Mouse (Mus musculus) G1E (cell line): ENCODE measurements around the gene Capzb. TPM values are rescaled to one million over a fixed set of nuclear protein-coding genes. Genes with fewer than 3 reads are reported as not detected.

Source experiments
- ATAC-seq: 2 replicates; pipeline ENCODE4 v1.8.0; 2016; ENCODE audit warnings: mild to moderate bottlenecking; ENCODE audit not compliant: insufficient number of reproducible peaks, poor library complexity, low FRiP score, severe bottlenecking; ENCODE audit errors: extremely low read depth
- DNase-seq: peaks from one replicate; pipeline ENCODE4 v3.0.0; 2012; ENCODE audit warnings: low spot score
- H3K27me3 ChIP-seq: 2 replicates; pipeline ENCODE4 v1.6.1; 2012; ENCODE audit warnings: mild to moderate bottlenecking, low read length, inconsistent platforms; ENCODE audit not compliant: insufficient read depth
- H3K36me3 ChIP-seq: replicated peaks from 2 replicates; pipeline ENCODE3; 2012; ENCODE audit warnings: mild to moderate bottlenecking, inconsistent platforms
- H3K4me1 ChIP-seq: 2 replicates; pipeline ENCODE4 v1.6.1; 2012; ENCODE audit warnings: low read depth, low read length, inconsistent platforms, mixed read lengths; ENCODE audit not compliant: insufficient read depth
- H3K4me3 ChIP-seq: 2 replicates; pipeline ENCODE4 v1.5.1; 2012; ENCODE audit warnings: low read depth, mild to moderate bottlenecking, inconsistent platforms, low read length, moderate library complexity, mixed read lengths
- H3K9me3 ChIP-seq: replicated peaks from 2 replicates; pipeline ENCODE4 v1.6.1; 2012; ENCODE audit warnings: inconsistent platforms
- CTCF ChIP-seq: IDR thresholded peaks from 2 replicates; pipeline ENCODE4 v1.5.1; 2012; ENCODE audit warnings: low read depth, low read length, inconsistent platforms, mixed read lengths
- GATA1 ChIP-seq: IDR thresholded peaks from 2 replicates; pipeline ENCODE4 v1.6.1; 2012; ENCODE audit warnings: borderline replicate concordance, low read length, inconsistent platforms, mixed read lengths
- GATA2 ChIP-seq: IDR thresholded peaks from 2 replicates; pipeline ENCODE4 v1.6.1; 2012; ENCODE audit warnings: low read depth, low read length, inconsistent platforms, borderline replicate concordance
- POLR2AphosphoS5 ChIP-seq: IDR thresholded peaks from 2 replicates; pipeline ENCODE4 v1.6.1; 2012; ENCODE audit warnings: low read depth, low read length, inconsistent platforms; ENCODE audit not compliant: insufficient replicate concordance
- TAL1 ChIP-seq: conservative IDR thresholded peaks from 2 replicates; pipeline ENCODE4 v1.6.1; 2012; ENCODE audit warnings: low read depth, low read length, inconsistent platforms, mixed read lengths
- polyA plus RNA-seq: library from polyadenylated mRNA; stranded (reverse); fragments of >175 nt; gene quantifications from 2 replicates; pipeline ENCODE4 v1.2.3, GENCODE M21; 2012
- total RNA-seq, 2 experiments: library from RNA; stranded (forward) in 1 of 2; stranded (reverse) in 1 of 2; fragments of 200-1000 nt in 1 of 2; fragments of >200 nt in 1 of 2; fragmentation: Nextera tagmentation in 1 of 2; gene quantifications; 2 replicates each; pipeline ENCODE4 v1.2.3; 2014 to 2017

Gene Capzb
- total and polyA plus RNA-seq, 3 experiments = 91.8 to 310 (median 110) TPM

DNA sequence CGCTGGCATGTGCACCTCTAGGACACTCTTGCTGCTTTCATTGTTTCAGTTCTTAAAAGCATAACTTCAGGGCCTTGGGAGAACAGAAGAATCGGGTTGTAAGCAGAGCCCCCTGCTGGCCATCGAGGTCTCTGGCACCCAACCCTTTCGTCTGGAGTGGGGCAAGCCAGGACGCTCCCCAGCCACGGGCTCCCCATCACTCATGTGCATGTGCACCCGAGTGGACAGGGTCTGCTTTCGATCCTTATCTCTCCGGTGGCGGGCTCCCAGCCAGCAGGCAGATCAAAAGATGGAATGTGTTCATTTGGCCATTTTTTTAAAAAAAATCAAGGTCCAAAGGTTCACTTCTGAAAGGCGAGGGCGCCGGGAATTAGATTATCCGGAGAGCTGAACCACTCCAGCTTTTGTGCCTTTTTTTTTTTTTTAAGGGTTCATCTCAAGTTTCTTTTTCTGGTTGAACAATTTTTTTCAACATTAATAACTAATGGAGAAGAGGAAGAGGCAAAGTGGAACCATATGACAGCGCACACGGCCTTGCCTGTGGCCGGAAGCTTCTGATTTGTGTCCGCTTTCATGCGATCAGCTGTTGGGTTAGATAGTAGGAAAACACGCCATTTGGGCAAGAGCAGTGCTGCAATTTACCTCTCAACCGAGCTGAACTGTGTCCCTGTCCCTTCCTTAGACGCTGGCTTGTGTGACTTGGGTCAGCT is 59.5 kb downstream of the Capzb start:
- DNase-seq = peak; percentile 62
- Histone ChIP-seq H3K9me3 (no peaks in the 10 kb centered on the region), H3K4me3 (no peak overlapping the region), H3K27me3 (no peaks in the 10 kb centered on the region), H3K36me3 (peaks cover 99% of the 10 kb centered on the region), H3K4me1 (peaks cover 25% of the 10 kb centered on the region)
- TF ChIP-seq GATA2 (no peak), POLR2AphosphoS5 (no peak), CTCF (peak; percentile 37; the same call in 1 of the 2 replicates), GATA1 (no peak)
- peak; percentile 40; the same call in 1 of the 2 replicates for ATAC-seq

DNA sequence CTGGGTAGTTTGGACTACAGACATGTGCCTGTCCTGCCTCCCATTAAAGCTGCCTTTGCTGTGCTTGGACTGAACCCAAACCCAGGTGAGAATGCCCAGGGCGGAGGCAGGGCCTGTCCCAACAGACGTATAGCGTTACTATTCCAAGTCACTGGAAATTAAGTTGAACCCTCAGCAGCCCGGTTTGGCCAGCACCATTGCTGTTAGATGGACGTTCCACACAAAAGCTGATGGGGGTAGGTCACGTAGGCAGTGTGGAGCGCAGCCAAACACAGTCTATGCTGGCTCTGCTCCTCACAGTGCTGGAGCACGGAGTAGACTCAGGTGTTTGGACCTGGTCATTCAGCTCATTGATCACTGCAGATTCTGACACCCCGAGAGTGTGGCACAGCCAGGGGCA is 60.5 kb downstream of the Capzb start:
- peaks cover 24% of the 10 kb centered on the region for H3K4me1 ChIP-seq
- no peak overlapping the region for H3K4me3 ChIP-seq
- H3K9me3 ChIP-seq = no peaks in the 10 kb centered on the region
- ATAC-seq (no peak), DNase-seq (no peak)
- no peaks in the 10 kb centered on the region for H3K27me3 ChIP-seq
- TF ChIP-seq GATA2 (no peak), POLR2AphosphoS5 (no peak), CTCF (no peak), TAL1 (no peak)
- H3K36me3 ChIP-seq = peaks cover 99% of the 10 kb centered on the region

DNA sequence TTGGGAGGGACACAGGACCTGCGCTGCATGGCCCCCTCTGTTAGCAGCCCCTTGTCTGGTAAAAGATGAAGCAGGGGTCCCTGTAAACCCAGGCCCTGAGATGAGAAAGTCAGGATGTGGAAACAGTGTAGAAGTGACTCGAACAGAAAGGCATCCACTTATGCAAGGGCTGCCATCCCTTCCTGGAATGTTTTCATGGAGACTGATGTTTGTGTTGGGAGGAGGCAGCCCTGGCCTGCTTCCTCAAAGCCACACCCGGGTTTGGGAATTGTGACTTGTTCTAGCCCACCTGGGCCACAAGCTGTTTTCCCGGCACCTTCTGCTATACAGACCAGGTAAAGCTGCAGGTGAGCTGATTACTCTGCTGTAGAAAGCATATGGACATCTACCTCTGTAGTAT is 63.4 kb downstream of the Capzb start:
- H3K9me3 ChIP-seq = no peaks in the 10 kb centered on the region
- H3K27me3 ChIP-seq = no peaks in the 10 kb centered on the region
- DNase-seq (no peak), ATAC-seq (no peak)
- H3K4me1 ChIP-seq = peaks cover 11% of the 10 kb centered on the region
- H3K4me3 ChIP-seq = no peak overlapping the region
- peaks cover 99% of the 10 kb centered on the region for H3K36me3 ChIP-seq
- no peak for TF ChIP-seq GATA1
- no peak for TF ChIP-seq GATA2
- TF ChIP-seq POLR2AphosphoS5 = no peak
- no peak for TF ChIP-seq TAL1
- TF ChIP-seq CTCF = no peak

DNA sequence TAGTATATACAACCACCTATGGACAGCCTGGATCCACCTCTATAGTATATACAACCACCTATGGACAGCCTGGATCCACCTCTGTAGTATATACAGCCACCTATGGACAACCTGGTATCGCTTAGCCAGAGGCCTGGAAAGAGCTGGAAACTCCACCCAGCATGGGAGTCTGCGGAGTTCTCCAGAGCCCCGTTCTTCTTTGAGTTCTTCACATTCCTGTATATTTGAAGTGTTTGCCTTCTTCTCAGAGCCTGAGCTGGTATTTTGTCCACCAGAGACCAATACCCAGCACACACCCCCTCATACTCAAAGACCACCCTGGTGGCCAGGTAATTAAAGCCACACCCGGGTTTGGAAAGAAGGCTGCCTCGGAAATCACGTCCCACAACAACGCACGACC is 64.0 kb downstream of the Capzb start:
- H3K4me3 ChIP-seq = no peak overlapping the region
- ATAC-seq (no peak), DNase-seq (no peak)
- peaks cover 99% of the 10 kb centered on the region for H3K36me3 ChIP-seq
- H3K9me3 ChIP-seq = no peaks in the 10 kb centered on the region
- TF ChIP-seq GATA2 (no peak), TAL1 (no peak), POLR2AphosphoS5 (no peak), CTCF (no peak)
- H3K4me1 ChIP-seq = peaks cover 5% of the 10 kb centered on the region
- H3K27me3 ChIP-seq = no peaks in the 10 kb centered on the region

DNA sequence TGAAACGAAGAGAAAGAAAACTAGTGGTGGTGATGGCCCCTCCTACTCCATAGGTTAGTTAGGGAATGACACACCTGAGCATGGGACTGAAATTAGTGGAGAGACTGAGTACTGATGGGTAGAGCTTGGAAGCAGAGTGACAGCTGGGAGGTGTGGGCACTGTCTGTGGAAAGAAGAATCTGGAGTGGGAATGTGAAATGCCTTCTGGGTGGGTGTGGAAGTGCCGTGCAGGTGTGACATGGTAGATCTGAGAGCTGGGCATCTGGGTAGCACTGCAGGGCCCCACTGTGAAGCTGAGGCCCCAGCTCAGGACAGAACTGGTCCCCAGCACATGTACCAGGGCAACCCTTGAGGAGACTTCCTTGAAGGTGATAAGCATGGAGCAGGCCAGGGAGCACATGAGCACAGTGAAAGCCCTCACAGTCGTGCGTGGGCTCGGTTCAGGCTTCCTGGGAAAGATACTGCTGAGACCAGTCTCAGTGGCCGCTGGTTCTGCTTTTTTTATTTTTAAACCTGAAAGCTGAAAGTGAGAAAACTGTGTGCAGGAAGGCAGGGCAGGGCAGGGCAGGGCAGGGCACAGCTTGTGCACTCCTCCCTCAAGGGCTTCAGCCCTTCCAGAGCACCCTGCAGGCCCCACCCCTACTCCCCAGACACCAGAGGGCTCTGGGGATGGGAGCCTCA is 66.1 kb downstream of the Capzb start:
- Histone ChIP-seq H3K36me3 (peaks cover 99% of the 10 kb centered on the region), H3K27me3 (no peaks in the 10 kb centered on the region), H3K4me1 (peaks cover 3% of the 10 kb centered on the region), H3K4me3 (no peak overlapping the region), H3K9me3 (no peaks in the 10 kb centered on the region)
- DNase-seq = no peak
- no peak for ATAC-seq
- TF ChIP-seq GATA2 (no peak), POLR2AphosphoS5 (no peak), GATA1 (no peak), TAL1 (no peak), CTCF (no peak)

DNA sequence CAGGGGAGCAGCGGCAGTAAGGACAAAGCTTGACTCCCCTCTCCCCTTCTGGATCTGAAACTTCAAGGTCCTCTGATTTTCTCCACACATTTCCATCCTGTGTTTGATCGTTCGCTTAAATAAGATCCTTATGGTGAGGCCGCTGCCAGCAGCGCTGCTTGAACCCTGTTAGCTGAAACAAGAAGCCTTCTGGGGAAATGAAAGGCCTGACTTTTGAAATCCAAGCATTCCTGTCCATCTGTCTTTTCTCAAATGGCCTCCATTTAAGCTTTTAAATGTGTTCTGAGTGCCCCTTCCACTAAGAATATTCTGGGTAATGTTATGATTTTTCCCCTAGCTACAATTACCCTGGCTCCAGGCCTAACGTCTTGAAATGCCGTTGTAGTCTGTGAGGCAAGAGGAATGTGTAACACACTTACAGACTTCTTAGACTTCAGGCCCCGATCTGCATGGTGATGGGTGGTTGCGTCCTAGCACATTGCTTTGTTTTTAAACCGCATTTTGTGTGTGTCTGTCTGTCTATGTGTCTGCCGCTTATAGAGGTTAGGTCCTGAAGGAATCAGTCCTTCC is 66.7 kb downstream of the Capzb start:
- Histone ChIP-seq H3K4me1 (peaks cover 3% of the 10 kb centered on the region), H3K9me3 (no peaks in the 10 kb centered on the region), H3K4me3 (no peak overlapping the region), H3K36me3 (peaks cover 99% of the 10 kb centered on the region), H3K27me3 (no peaks in the 10 kb centered on the region)
- DNase-seq (no peak), ATAC-seq (no peak)
- TF ChIP-seq POLR2AphosphoS5 = no peak
- TF ChIP-seq GATA2 = no peak
- no peak for TF ChIP-seq GATA1
- no peak for TF ChIP-seq CTCF
- no peak for TF ChIP-seq TAL1
